Mouse (Mus musculus): ENCODE results near the gene Robo1.
A peak's percentile ranks its signal among the peaks of the same experiment; 100 is the strongest.

Gene Robo1

DNA sequence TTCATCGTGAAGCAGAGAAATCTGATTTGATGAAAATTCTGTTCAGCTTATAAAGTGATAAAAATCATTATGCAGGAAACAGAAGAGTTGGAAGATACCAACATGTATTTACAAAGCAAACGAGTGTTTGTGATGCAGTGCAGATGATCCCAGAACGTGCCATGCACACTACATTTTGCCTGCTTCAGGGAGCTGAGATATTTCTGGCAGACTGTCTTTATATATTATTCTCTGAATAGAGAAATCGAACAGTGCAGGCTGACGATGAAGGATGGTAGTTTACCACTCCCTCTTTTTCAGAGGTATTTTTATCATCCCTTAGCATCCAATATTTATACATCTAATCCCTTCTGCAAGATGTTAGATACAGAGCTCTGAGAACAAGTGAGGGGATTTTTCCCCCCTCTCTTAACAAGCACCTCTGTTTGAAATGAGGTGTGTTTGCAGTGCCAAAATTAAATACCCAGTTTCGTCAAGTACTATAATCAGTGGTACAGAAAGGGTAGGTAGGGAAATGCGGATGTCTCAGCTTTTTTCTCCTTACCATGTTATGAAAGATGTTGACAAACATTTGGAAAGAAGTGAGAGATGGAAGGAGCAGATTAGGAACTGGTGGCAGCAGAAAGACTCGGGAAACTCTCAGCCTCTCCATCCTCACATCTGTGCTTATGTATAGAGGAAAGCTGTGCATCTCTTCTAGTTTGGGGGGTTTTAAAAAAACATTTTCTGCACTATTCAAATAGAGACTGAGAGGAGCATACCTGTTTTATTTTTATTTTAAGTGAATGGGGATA, at the start of gene Robo1:
Robo1 (plus strand) TSS at position 770 of the 794 bp plus-strand sequence.
- DNase-seq, result no peak

DNA sequence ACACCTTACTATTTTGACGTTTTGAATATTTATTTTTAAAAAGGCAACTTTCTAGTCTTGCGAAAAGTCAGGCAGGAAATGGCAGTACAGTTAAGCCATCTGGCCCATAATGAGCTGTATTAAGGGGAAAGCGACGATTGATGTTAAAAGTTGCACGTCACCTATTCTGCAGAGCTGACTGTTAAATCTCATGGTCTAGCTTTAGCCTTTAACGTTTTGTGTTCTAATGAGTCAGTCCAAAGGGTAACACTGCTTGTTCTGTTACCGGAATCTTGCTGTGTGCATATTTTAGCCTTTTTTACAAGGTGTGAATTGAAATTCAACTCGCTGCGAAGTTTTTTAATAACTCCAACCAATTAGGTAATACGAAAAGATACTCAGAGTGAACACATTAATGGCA, 40.3 kb upstream of the Robo1 start:
- no peak for DNase-seq

DNA sequence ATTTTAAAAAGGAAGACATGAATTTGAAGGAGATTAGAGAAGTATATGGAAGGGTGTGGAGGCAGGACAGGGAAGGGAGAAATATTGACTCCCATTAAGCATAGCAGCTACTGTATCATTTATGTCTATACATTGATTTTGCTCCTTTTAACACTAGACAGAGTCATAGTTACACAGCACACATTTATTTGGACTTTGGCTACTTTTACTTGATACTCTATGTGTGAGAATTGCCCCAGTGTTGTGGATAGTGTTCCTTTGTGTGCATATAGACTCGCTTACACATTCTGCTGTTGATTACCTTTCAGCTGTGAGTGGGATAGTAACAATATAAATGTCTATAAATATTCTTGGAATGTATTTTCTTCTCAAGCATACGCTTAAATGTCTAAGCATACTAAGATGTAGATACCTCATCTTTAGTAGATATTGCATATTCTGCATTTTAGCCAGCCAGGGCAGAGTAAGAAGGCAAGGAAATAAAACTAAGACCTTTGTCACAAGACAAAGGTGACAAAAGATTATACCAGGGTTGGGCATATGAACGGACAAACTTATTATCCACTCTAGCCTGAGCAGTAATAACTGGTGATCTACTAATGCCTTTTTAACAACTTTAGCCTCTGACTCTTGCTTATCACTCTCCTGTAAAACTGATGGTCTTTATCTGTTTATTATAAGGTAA, 31.6 kb upstream of the Robo1 start:
- no peak for DNase-seq

DNA sequence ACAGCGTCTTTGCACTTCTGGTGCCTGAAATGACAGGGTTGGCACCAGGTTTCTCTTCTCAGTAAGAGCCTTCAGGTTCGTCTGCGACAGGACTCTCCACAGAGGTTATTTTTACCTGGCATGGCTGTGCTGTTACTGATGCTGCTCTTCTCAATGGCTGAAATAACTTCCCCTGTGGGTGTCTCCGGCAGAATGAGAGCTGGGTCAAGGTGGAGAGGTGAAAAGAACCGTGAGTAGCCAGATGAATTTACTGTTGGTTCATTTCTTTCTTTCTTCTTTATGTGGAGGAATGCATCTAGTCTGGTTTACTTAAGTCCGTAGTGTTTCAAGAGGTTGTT, 194 bp downstream of the Robo1 start:
- no peak for DNase-seq

DNA sequence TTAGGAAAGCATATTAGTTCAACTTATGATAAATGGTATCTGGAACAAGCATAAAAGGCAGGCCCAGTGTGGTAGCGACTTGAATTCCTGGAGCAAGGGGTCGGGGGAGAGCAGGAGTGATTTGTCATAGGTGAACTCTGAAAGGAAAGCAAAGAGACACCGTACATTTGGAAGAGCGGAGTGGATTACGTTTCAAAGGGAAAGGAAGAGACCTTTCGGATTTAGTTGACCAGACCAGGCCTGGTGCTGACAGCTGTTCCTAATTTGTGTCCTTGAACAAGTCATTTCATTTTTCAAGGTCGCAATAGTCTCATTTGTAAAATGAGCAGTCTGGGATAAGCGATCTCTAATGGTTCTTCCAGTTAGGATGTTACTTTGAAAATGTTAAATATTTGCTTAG, 19.2 kb downstream of the Robo1 start:
- no peak for DNase-seq

DNA sequence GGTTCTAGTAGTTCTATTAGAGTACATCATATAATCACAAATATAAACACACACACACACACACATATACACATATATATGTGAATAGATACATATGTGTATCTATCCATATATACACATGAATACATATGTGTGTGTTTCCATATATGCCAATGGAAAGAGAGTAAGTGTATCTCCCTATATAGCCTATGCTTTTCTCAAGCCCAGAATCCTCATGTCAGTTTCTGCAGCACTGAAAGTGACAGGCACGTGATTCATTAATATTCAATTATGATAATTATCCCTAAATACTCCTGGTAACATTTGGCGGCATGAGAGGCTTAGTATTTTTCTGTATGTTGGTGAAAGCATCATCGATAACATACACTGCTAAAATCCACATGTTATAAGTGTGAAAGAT, 20.5 kb downstream of the Robo1 start:
- DNase-seq, result no peak

DNA sequence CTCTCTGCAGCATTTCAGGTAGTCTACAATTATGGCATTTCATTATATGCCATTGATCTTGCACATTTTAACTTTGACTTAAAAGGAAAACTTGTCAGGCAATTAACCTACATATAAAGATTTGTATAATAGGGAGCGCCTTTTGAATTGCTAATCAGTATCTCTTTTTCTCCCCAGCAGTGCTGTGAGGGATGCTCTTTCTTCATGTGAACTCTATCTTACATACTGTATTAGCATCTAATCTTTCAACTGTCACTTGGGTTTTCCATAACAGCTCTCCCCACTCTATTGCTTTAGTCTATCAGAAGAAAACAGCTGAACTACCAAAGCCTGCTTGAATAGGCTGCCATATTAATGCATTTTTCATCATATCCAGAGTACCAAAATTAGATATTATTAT, 29.7 kb downstream of the Robo1 start:
- no peak for DNase-seq

DNA sequence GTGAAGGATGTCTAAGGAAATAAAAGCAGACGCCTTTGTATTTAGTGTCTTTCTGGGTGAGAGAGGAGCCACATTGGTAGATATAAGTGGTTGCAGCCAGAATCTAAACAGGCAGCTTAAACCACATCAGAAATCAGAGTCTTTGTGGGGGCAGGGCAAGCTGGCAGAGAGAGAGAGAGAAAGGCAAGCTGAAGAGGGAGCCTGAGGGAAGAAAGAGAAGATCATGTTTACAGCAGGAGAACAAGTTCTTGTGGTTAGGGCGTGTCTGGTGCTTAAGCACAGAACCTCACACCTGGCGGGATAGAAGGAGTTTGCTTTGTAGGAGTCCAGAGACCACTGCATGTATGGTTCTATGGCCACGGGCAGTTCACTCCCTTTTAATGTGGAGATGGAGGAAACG, 42.3 kb downstream of the Robo1 start:
- DNase-seq, result no peak

DNA sequence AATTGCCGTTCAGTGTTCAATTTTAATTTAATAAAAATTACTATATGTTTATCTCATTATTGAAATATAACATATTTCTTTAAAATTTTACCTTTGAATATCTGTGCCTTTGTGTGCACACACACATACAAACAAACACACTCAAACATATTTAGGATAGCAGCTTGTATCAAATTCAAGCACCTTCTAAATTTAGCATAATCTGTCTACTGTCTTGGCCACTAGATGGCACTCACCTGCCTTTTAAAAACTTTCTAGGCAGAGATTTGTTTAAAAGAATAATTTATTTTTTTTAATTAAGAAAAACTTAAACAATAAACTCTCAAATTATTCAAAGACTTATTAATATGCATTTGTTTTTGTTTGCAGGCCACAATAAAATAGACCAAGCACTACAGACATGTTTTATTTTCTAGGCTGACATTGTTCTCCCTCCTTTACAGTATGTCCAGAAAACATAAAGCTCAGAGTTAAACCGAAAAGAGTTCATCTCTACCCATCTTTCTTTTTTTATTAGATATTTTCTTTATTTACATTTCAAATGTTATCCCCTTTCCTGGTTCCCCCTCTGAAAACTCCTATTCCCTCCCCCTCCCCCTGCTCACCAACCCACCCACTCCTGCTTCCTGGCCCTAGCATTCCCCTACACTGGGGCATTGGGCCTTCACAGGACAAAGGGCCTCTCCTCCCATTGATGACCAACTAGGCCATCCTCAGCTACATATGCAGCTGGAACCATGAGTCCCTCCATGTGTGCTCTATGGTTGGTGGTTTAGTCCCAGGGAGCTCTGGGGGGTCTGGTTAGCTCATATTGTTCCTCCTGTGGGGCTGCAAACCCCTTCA, 48.6 kb downstream of the Robo1 start:
- peak in 1 of 2 experiments; percentile 9 for DNase-seq

DNA sequence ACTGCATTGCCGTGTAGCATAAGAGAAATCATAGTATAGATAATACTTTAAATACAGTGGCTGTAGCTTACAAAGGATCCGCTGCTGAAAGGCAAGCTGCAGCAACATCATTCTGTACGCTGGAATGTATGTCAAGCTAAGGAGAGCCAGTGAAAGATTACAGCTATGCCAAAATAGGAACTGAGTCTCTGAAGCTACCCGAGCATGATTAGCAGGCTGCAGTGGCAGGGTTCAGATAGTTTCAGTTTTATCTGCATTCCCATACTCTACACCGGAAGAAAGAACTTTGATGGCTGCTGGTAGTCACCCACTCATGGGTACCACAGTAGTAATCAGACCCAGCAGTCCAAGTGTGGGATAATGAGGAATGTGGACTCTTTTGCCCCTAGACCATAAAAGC, 68.8 kb downstream of the Robo1 start:
- DNase-seq, result no peak

DNA sequence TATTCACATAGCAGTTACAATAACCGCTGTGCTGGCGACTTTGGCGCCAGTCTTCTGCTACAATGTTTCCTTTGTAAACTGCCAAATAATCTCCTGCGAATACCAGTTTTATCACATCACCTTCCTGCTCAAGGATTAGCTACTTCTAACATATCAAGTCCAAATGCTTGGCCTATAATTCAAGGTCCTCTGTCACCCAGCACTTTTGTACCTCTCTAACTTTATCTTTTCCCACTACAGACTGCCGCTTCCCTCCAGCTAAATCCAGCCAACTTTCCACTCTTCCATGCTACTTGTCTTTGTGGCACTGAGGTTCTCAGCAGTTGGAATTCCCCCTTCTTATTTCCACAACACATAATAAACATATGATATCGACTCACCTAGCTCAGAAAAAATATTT, 73.7 kb downstream of the Robo1 start:
- no peak for DNase-seq

DNA sequence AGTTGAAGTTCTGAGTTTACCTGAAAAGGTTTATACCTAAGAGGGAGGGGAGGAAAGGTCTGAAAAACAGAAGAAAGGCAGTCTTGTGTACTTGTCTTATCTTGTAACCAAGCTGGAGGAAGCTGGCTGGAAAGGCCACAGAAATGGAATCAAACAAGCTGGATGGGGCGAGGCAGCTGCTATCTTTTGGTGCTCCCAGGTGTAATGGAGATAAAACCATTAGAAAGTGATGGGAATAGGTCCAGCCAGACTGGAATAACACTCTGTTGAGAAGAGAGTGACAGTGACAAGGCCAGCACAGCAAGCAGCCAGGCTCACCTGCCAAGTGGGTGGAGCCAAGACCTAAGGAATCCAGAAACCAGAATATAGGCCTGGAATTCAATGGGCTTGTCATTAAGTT, 75.5 kb downstream of the Robo1 start:
- no peak for DNase-seq

DNA sequence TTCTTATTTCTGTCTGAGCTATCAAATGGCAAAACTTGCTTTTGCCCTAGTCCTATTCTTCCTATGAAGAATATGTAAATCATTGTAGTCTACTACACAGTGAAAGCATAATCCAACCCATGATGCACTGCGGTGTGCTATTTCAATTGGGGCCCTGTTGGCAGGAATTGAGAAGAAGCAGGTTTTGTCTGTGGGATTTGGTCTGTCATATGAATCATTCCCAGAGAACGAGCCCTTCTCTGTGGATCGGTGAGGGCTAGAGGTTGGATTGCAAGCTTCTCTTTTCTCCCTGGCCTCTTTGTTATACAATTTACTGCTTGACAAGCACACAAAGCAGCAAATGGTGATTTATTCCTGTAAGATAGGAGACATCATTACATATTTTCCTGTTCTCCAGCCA, 85.4 kb downstream of the Robo1 start:
- DNase-seq, result no peak

DNA sequence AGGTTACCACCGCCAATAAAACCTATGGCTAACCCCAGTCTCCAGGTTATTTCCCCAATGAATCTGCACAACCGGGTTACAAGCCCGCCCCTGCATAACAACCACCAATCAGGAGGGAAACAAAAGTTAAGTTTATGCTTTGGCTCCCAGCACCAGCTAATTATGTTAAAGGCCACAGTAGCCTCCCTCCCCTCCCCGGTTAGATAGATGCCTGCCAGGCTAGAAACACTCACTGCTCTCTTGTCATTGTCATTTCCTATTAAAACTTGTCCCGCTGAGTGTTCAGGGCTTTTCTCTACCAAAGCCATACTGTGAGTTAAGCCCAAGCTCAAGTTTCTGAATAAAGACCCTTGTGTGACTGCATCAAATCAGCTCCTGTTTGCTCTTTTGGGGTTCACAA, 90.7 kb downstream of the Robo1 start:
- DNase-seq, result no peak

DNA sequence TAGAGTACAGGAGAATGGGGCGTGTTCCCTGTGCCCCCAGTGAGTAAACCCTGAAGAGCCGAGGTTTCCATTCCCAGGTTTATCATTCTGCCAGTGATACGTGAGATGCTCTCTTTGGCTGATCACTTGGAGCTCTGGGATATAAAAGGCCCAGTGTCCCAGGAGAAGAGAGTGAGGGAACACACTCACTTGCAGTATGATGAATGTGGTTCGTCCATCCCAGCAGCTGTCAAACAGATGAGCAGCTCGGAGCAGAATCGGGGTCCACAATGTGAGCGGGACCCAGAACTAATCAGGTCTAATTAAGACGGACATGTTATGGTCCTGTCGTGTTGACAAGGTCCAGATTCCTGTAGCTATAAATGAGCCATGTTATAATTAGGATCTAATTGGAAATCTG, 94.3 kb downstream of the Robo1 start:
- DNase-seq, result no peak

DNA sequence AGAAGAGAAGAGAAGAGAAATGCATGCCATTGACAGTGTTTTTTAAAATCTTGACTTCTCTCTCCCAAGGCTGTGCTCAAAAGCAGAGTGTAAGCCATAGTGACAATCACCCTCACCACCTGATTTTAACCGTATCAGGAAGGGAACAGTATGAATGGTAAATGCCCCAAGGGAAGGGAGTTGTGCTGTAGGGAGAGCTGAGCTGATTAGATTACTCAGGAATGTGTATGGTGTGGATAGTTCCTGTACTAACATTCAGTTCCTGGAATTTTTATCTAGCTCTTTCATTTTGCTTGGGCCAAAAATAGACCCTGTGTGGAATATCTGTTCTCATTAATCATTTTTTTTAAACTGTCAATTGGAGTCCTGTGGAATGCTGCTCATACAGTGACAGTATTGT, 101.7 kb downstream of the Robo1 start:
- DNase-seq, result no peak

DNA sequence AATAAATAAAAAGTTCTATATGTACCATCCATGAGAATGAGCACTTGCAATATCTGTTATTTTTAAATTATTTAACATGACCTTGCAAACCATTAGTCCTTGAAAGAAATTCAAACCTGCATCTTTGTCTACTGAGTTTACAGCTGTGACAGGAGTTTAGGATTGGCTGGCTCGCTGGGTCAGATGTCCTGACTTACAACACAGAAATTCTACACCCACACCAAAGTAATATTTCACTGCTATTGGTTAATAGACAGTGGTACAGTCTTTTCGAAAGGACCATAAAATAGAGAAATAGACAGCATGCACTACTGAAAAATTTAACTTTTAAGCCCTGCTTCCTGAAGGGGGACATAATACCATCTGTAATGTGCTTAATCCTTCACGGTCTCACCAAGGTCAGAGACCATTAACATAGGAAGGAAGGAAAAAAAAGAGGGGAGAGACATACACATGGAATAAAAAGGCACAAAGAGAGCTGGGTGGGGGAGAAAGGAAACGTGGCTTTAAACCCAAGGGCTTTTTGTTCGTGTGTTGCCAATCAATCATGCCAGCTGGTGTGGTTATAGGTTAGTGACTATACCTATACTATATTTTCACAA, 103.7 kb downstream of the Robo1 start:
- DNase-seq, result no peak

DNA sequence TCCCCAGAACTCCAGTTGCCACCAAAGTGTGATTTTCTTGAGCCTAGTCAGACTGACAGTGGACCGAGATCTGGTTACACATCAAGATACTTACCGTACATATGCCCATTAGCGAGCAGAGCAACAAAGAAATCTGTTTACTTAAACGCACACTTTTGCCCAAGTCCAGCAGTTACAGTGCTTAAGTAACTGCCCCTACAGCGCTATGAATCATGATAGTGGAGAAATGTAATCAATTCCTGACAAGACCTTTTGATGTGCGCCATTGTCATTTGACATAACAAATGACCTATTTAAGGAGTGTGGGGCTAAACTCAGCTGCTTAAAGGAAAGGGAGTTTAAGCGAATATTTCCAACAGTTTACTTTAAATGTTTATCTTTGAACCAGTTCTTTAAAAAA, 104.8 kb downstream of the Robo1 start:
- no peak for DNase-seq

DNA sequence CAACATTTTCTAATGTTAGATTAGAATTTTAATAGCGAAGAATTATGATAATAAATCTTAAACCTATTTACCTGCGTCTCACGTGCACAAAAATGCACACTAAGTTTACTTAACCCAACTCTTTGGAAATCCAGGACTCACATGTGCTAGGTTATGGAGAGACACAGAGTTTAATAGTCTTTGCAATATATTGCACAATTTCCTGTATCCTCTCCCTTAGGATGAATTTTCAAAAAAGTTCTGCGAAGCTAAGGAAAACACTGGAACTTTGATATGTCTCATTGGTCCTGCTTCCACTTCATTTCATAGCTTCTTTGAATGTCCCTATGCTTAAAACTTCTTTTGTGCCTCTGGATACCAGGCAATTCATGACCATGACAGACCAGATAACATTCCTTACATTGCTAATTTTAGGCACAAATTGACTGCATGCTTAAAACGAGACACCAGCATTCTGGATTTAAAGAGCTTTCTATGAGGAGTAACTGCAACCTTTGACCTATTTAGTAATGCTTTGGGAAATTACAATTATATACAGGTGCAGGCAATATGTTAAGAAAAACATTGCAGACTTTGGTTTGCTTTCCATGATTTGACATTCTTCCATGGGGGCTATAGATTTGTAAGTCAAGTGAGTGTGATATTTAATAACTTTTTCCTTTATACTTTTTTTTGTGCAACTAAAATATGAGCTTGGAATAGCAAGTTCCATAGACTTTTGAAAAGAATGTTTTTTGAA, 111.4 kb downstream of the Robo1 start:
- DNase-seq, result no peak

DNA sequence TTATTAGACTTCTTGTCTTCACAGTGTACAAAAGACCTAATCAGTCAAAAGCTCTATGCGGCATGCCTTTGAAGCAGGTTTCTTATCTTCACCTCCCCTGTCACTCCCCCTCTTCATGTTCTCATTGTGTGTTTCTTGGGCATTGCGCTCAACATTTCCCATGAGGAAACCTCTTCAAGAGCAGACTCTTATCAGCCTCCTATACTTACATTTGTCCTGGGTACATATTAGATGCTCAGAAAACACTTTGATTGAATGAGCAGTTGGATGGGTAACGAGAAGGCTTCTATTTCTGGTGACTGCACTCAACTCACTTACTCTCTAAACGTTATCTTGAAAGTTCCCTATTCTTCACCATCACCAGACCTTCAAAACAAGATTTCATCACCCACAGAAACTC, 114.3 kb downstream of the Robo1 start:
- DNase-seq, result no peak

DNA sequence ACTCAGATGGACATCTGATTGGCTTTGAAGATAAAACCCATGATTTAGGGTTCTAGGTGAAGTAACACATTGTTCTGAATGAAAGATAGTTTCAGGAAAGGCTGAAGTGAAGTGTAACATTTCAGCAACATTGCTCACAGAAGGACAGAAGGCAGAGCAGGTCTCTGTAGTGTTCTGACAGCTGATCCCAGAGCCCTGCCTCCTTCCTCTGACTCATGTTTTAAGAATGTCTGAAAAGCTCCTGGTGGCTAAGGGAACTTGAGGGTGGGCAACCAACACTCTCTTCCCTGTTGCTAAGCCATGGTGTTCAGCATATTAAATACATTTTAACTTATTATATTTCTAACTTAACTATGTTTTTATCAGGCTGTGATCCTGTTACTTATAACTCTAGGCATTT, 126.3 kb downstream of the Robo1 start:
- DNase-seq, result no peak

DNA sequence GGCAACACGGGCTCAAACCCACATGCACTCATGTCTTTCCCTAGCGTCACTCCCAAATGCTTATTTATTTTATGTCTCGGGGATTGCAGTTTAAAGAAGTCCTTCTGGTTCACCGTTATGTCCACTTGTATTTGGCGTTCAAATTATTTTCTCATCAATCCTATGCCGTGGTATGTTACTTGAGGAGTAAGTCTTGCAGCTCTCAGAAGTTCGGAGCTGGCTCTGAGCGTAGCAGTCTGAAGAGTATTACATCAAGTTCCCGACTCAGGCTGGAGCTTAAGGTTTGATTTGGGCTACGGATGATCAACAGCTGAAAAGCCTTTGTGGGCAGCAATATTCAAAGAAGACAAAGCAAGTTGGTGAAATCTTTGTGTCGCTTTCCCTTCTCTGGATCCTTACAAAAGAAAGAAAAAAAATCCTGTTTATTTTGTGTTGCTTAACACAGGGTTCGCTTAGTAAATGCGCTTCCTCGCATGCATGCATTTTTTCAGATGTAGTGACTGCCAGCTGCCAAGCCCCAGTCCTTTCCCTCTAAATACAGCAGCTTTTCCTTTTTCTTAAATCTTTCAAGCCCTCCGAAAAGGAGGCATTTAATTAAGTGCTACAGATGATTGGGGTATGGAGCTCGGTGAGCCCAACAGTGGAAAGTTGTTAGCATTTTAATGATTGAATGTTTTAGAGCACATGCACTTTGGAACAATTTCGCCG, 136.5 kb downstream of the Robo1 start:
- peak in 1 of 2 experiments; percentile 27 for DNase-seq
